Mouse (Mus musculus) kidney, postnatal 25 days (tissue): ENCODE data around the gene Gja5.

Source experiments
- DNase-seq, 2 experiments: peaks; one replicate each; pipeline ENCODE4 v3.0.0; 2021; ENCODE audit warnings: mixed read lengths in 2 of 2

Gene Gja5

DNA sequence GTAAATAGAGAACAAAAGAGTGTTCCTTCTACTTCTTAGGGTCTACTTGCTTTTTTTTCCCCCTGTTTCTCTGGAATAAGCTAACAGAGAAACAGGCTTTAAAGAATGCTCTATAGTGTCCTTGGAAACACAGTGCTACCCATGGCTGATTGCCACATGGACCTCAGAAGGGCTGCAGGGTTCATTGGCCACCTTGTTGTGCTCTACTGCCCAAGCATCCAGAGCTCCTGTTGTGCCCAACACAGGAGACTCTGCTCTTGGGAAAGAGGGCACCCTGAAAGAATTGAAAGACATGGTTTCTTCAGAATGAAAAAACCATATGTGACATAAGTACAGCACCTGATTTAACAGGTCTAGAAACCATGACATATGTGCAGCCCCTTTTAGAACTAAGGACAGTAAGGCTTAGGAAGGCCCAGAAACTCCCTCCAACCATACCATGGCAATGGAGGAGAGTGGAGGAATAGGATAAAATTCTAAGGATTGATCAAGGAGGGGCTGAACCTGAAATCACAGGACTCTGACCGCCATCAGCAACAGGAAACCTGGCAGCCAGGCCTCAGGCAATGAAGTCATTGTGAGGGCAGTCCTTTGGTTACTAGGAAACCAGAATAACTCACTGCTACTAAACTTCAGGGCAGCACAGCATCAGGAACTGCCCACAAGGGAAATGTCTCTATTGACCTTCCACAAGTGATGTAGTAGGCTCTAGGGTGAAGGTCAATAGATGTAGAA is 200.4 kb downstream of the Gja5 start:
- DNase-seq: peak; percentile 81 to 93

DNA sequence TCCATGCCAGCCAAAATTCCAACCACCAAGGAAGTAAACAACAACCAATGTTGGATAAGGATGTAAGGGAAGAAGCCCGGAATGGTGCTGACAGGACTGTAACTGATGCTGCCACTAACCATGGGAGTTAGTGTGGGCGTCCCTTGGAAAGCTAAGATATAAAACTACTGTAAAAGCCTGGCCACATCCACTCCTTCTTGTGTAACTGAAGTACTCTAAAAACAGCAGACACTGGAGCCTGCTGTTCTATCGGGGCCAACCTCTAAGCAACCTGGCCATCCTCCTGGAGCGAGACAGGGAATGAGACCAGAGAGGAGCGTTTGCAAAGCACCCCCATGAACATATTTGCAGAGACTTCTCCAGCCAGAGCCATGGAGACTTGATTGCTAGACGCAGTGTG is 213.0 kb downstream of the Gja5 start:
- DNase-seq: no peak

DNA sequence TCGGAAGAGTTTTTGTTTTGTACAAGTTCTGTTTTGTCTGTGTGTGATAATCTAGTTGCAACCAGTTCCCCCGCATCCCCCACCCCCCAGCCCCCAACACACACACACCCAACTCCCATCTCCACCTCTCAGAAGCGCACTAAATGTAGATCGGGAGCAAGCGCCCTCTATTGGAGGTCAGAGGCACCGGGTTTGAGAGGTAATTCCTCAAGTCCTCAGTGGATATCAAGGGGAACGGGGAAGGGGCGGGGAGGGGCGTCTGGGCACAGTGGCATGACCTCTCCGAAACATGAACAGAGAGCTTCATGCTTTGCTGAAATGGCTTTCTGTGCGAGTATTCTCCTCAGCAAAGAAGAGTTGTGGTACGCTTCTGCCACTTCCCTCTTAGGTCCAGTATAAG is 213.8 kb downstream of the Gja5 start:
- DNase-seq: no peak

DNA sequence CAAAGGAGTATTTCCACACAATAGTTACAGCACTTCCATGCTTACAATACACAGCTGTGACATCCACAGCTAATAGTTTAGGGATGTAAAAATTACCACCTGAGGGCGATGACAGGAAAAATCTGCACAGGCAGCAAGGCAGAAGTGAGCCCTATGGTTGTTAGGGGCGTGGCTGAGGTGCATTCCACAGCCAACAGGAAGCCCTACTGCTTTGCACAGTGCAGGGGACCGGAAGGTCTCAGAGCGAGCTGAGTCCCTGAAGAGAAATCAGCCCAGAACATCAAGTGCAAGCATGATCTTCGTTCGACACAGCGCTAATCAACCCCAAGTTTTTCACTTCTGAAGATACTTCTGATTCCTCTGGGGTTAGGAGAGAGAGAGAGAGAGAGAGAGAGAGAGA is 219.7 kb downstream of the Gja5 start:
- DNase-seq: no peak
